Mouse (Mus musculus): ENCODE measurements around the gene Tcn2.

Gene Tcn2

GRCm38 (mm10) chr11:3894406-3895281, 37.3 kb downstream of the Tcn2 start, which contains the start of the genes 4921536K21Rik and Dusp18:
4921536K21Rik (minus strand) TSS chr11:3895098.
Dusp18 (plus strand) TSS chr11:3895240.
- peak; percentile 92 to 97 for DNase-seq (ENCODE audit: low spot score in 2 of 2)

GRCm38 (mm10) chr11:3893970-3894369, 38.0 kb downstream of the Tcn2 start:
- DNase-seq (ENCODE audit: low spot score in 2 of 2): no peak

- DNase-seq (ENCODE audit: low spot score in 2 of 2): no peak
Measured at GRCm38 (mm10) chr11:3887331-3887730, 44.6 kb downstream of the Tcn2 start.

GRCm38 (mm10) chr11:3883711-3884110, 48.2 kb downstream of the Tcn2 start:
- no peak for DNase-seq (ENCODE audit: low spot score in 2 of 2)

- DNase-seq (ENCODE audit: low spot score in 2 of 2): peak in 1 of 2 experiments; percentile 87
Measured at GRCm38 (mm10) chr11:3879836-3880235, 52.1 kb downstream of the Tcn2 start.

- DNase-seq (ENCODE audit: low spot score in 2 of 2): no peak
Measured at GRCm38 (mm10) chr11:3878660-3879059, 53.3 kb downstream of the Tcn2 start.

- no peak for DNase-seq (ENCODE audit: low spot score in 2 of 2)
Measured at GRCm38 (mm10) chr11:3876419-3876818, 55.5 kb downstream of the Tcn2 start.

Measured in left cerebral cortex, adult 9 months (tissue).